Mouse (Mus musculus) spleen, postnatal 4 days (tissue): ENCODE results near the gene Bcl2l13.

Source experiments
- DNase-seq, 2 experiments: peaks; one replicate each; pipeline ENCODE4 v3.0.0; 2022; ENCODE audit warnings: low spot score in 2 of 2

The Bcl2l13 gene

GRCm38 (mm10) chr6:120929421-120929820 is 93.4 kb downstream of the Bcl2l13 start:
- DNase-seq, result no peak

GRCm38 (mm10) chr6:120930450-120931306 is 94.7 kb downstream of the Bcl2l13 start:
- DNase-seq, result no peak

GRCm38 (mm10) chr6:120932597-120932996 is 96.6 kb downstream of the Bcl2l13 start:
- no peak for DNase-seq

- DNase-seq, result no peak
These were observed 97.7 kb downstream of the Bcl2l13 start for GRCm38 (mm10) chr6:120933670-120934069.

GRCm38 (mm10) chr6:120934176-120934575 is 98.2 kb downstream of the Bcl2l13 start:
- no peak for DNase-seq

- no peak for DNase-seq
These were observed 101.1 kb downstream of the Bcl2l13 start for GRCm38 (mm10) chr6:120937104-120937617.

GRCm38 (mm10) chr6:120937999-120938608 is 102.1 kb downstream of the Bcl2l13 start:
- no peak for DNase-seq

- no peak for DNase-seq
These were observed 102.9 kb downstream of the Bcl2l13 start for GRCm38 (mm10) chr6:120938763-120939450.

GRCm38 (mm10) chr6:120939783-120940182 is 103.8 kb downstream of the Bcl2l13 start:
- DNase-seq, result no peak

- no peak for DNase-seq
These were observed 104.6 kb downstream of the Bcl2l13 start for GRCm38 (mm10) chr6:120940446-120941083.

GRCm38 (mm10) chr6:120941084-120941481 is 105.1 kb downstream of the Bcl2l13 start:
- no peak for DNase-seq

GRCm38 (mm10) chr6:120941575-120941974 is 105.6 kb downstream of the Bcl2l13 start:
- no peak for DNase-seq
